ENCODE assay signal across 31 mouse cellular contexts in genomic region chr15:9464039-9464438, GRCm38 (mm10). TPM values are rescaled to one million over a fixed set of nuclear protein-coding genes. Genes with fewer than 3 reads are reported as not detected.
A peak's percentile ranks its signal among the peaks of the same experiment; 100 is the strongest.
DNase-seq lines count a peak whose midpoint lies in the region; ATAC-seq and TF ChIP-seq lines count a peak whose summit lies in the region.
"Had no signal": no experiment of that assay in that cellular context is flagged by ENCODE, and none has a peak within 500 bp of the region (broad histone marks: within the 10 kb centered on the region; RNA-seq: fewer than 3 reads in every experiment).

No protein-coding gene starts in this region.

- whole genome bisulfite sequencing in heart, embryonic 11.5 days (ENCODE audit: insufficient replicate concordance), result 18% methylated on average over 1 of the region's 1 CpGs
- 9% methylated on average over 1 of the region's 1 CpGs for WGBS in heart, embryonic 16.5 days
- WGBS in liver, embryonic 14.5 days (ENCODE audit: insufficient replicate concordance), result 9% methylated on average over 1 of the region's 1 CpGs
- 49% methylated on average over 1 of the region's 1 CpGs for WGBS in kidney, embryonic 15.5 days

- no peaks in the 10 kb centered on the region for H3K27me3 ChIP-seq in heart, embryonic 11.5 days (ENCODE audit: control insufficient read depth, insufficient read depth, low read length)
- H3K27me3 ChIP-seq in heart, embryonic 16.5 days (ENCODE audit: control insufficient read depth, insufficient read depth, low read length), result no peaks in the 10 kb centered on the region
- H3K27me3 ChIP-seq in liver, embryonic 14.5 days (ENCODE audit: control insufficient read depth, insufficient read depth, low read length), result no peaks in the 10 kb centered on the region
- H3K27me3 ChIP-seq in kidney, embryonic 15.5 days, result no peaks in the 10 kb centered on the region
- H3K27me3 ChIP-seq: embryonic facial prominence, embryonic 13.5 days; forebrain, embryonic 12.5 days; limb, embryonic 13.5 days; midbrain, embryonic 15.5 days; neural tube, embryonic 15.5 days had no signal

- H3K4me1 ChIP-seq in heart, embryonic 11.5 days (ENCODE audit: control insufficient read depth, insufficient read depth, low read length), result peaks cover 6% of the 10 kb centered on the region; the same call in 1 of the 2 replicates
- peaks cover 4% of the 10 kb centered on the region; the same call in 1 of the 2 replicates for H3K4me1 ChIP-seq in heart, embryonic 16.5 days (ENCODE audit: control insufficient read depth, insufficient read depth, low read length)
- peaks cover 18 to 24% of the 10 kb centered on the region in 2 experiments for H3K4me1 ChIP-seq in liver, embryonic 14.5 days (replicated peaks; ENCODE audit: control insufficient read depth in 2 of 2, insufficient read depth in 2 of 2, low read length in 1 of 2)
- H3K4me1 ChIP-seq in kidney, embryonic 15.5 days, result no peaks in the 10 kb centered on the region
- H3K4me1 ChIP-seq: embryonic facial prominence, embryonic 13.5 days; forebrain, embryonic 12.5 days; limb, embryonic 13.5 days; midbrain, embryonic 10.5 days; midbrain, embryonic 15.5 days; neural tube, embryonic 15.5 days had no signal

- no peak overlapping the region for H3K9ac ChIP-seq in heart, embryonic 11.5 days (ENCODE audit: low read depth, low read length)
- no peak overlapping the region for H3K9ac ChIP-seq in heart, embryonic 16.5 days (ENCODE audit: low read length)
- H3K9ac ChIP-seq in liver, embryonic 14.5 days (replicated peaks), result peak overlapping the region; percentile 28
- H3K9ac ChIP-seq in kidney, embryonic 15.5 days, result no peak overlapping the region
- H3K9ac ChIP-seq: embryonic facial prominence, embryonic 13.5 days; forebrain, embryonic 12.5 days; forebrain, postnatal 0 days; hindbrain, embryonic 14.5 days; limb, embryonic 13.5 days; midbrain, embryonic 15.5 days; neural tube, embryonic 15.5 days had no signal

- no peak overlapping the region; the same call in 1 of the 2 replicates for H3K27ac ChIP-seq in heart, embryonic 11.5 days (ENCODE audit: low read depth, low read length)
- no peak overlapping the region; the same call in 1 of the 2 replicates for H3K27ac ChIP-seq in heart, embryonic 16.5 days (ENCODE audit: low read length)
- H3K27ac ChIP-seq in liver, embryonic 14.5 days, result peak overlapping the region; percentile 63
- H3K27ac ChIP-seq in kidney, embryonic 15.5 days, result no peak overlapping the region
- H3K27ac ChIP-seq: embryonic facial prominence, embryonic 13.5 days; forebrain, embryonic 12.5 days; heart, adult 2 months; hindbrain, embryonic 14.5 days; layer of hippocampus, adult 2 months; left cerebral cortex, adult 2 months; limb, embryonic 13.5 days; midbrain, embryonic 10.5 days; midbrain, embryonic 15.5 days; neural tube, embryonic 15.5 days had no signal

- no peaks in the 10 kb centered on the region for H3K9me3 ChIP-seq in heart, embryonic 11.5 days (replicated peaks; ENCODE audit: control insufficient read depth, low read length)
- H3K9me3 ChIP-seq in heart, embryonic 16.5 days (replicated peaks; ENCODE audit: control insufficient read depth, low read length), result no peaks in the 10 kb centered on the region; the same call in 1 of the 2 replicates
- H3K9me3 ChIP-seq in liver, embryonic 14.5 days (ENCODE audit: control insufficient read depth, low read length), result no peaks in the 10 kb centered on the region
- no peaks in the 10 kb centered on the region for H3K9me3 ChIP-seq in kidney, embryonic 15.5 days (replicated peaks)
- H3K9me3 ChIP-seq: embryonic facial prominence, embryonic 13.5 days; forebrain, embryonic 12.5 days; G1E; midbrain, embryonic 15.5 days; neural tube, embryonic 15.5 days had no signal

- ATAC-seq in heart, embryonic 11.5 days (replicated peaks; ENCODE audit: insufficient number of reproducible peaks, low FRiP score, low TSS enrichment), result no peak
- no peak for ATAC-seq in heart, embryonic 16.5 days (replicated peaks; ENCODE audit: extremely low read depth, insufficient read depth, low FRiP score)
- ATAC-seq in liver, embryonic 14.5 days (ENCODE audit: insufficient read depth), result peak; percentile 68; the same call in 1 of the 2 replicates
- ATAC-seq in megakaryocyte progenitor cell, adult 5-6 weeks (replicated peaks; ENCODE audit: poor library complexity), result 0 out of 2 replicates have a peak, but pooled peaks have one; percentile 11
- no peak for ATAC-seq in kidney, embryonic 15.5 days (replicated peaks; ENCODE audit: low FRiP score)
- ATAC-seq: forebrain, postnatal 0 days; intestine, postnatal 0 days; midbrain, embryonic 15.5 days; Patski had no signal

- peak overlapping the region; percentile 38; the same call in 1 of the 2 replicates for H3K4me2 ChIP-seq in heart, embryonic 11.5 days
- peak overlapping the region; percentile 19 for H3K4me2 ChIP-seq in heart, embryonic 16.5 days (ENCODE audit: low read depth, low read length)
- peak overlapping the region; percentile 51 for H3K4me2 ChIP-seq in liver, embryonic 14.5 days (ENCODE audit: low read depth)
- H3K4me2 ChIP-seq in kidney, embryonic 15.5 days, result no peak overlapping the region
- H3K4me2 ChIP-seq: embryonic facial prominence, embryonic 13.5 days; forebrain, embryonic 12.5 days; hindbrain, embryonic 14.5 days; limb, embryonic 13.5 days; midbrain, embryonic 15.5 days; neural tube, embryonic 15.5 days had no signal

- no peaks in the 10 kb centered on the region for H3K36me3 ChIP-seq in heart, embryonic 11.5 days (ENCODE audit: control insufficient read depth, insufficient read depth, low read length)
- H3K36me3 ChIP-seq in heart, embryonic 16.5 days (ENCODE audit: control insufficient read depth, insufficient read depth), result no peaks in the 10 kb centered on the region
- H3K36me3 ChIP-seq in liver, embryonic 14.5 days (replicated peaks; ENCODE audit: control insufficient read depth, insufficient read depth, low read depth), result no peaks in the 10 kb centered on the region
- H3K36me3 ChIP-seq in kidney, embryonic 15.5 days, result no peaks in the 10 kb centered on the region
- H3K36me3 ChIP-seq: embryonic facial prominence, embryonic 13.5 days; forebrain, embryonic 12.5 days; G1E; limb, embryonic 13.5 days; midbrain, embryonic 10.5 days; midbrain, embryonic 15.5 days; neural tube, embryonic 15.5 days had no signal

- no peak overlapping the region for H3K4me3 ChIP-seq in heart, embryonic 11.5 days (ENCODE audit: low read depth, low read length)
- H3K4me3 ChIP-seq in heart, embryonic 16.5 days (ENCODE audit: low read length), result no peak overlapping the region
- H3K4me3 ChIP-seq in liver, embryonic 14.5 days (ENCODE audit: insufficient read depth in 1 of 2, low read depth in 2 of 2, low read length in 2 of 2), result peak overlapping the region in 1 of 2 experiments; percentile 6; a peak in 1 of 4 replicates
- no peak overlapping the region for H3K4me3 ChIP-seq in kidney, embryonic 15.5 days (replicated peaks)
- H3K4me3 ChIP-seq: embryonic facial prominence, embryonic 13.5 days; forebrain, embryonic 12.5 days; heart, adult 2 months; layer of hippocampus, adult 2 months; left cerebral cortex, adult 2 months; limb, embryonic 13.5 days; midbrain, embryonic 10.5 days; midbrain, embryonic 15.5 days; neural tube, embryonic 15.5 days had no signal

- TF ChIP-seq CTCF in liver, embryonic 14.5 days (IDR thresholded peaks at IDR 0.05; ENCODE audit: low read depth), result no peak

- peak; percentile 55; the same call in 1 of the 2 replicates for TF ChIP-seq EP300 in liver, embryonic 14.5 days (IDR thresholded peaks at IDR 0.05; ENCODE audit: low read depth)

- DNase-seq in heart, postnatal 14 days, result no peak
- DNase-seq in heart, postnatal 36 days, result no peak
- peak in 1 of 3 experiments; percentile 30 for DNase-seq in liver, embryonic 14.5 days (ENCODE audit: low read depth in 3 of 3, low spot score in 3 of 3)
- DNase-seq in layer of hippocampus, adult 11-12 months (ENCODE audit: low spot score), result no peak
- DNase-seq: adrenal gland, postnatal 14 days; cerebellum, adult 18-20 months; cerebellum, postnatal 10 days; forebrain, postnatal 0 days; gastrocnemius, postnatal 25 days; heart, adult 2 months; kidney, adult 9 months; kidney, postnatal 14 days; lung, adult 2 months; lung, postnatal 10 days; right cerebral cortex, postnatal 25 days had no signal

- intact Hi-C loops in heart, postnatal 14 days (cut with DNase I), result no loop called here
- intact Hi-C loops in heart, postnatal 36 days (cut with DNase I), result no loop called here

RNA-seq across cellular contexts. Expression of gene Capsl, which starts 28.2 kb away (rescaled TPM):
- 0.23 TPM in 1 of 2 replicates, not detected in the other for polyA plus RNA-seq in heart, embryonic 11.5 days (2014; fragmentation: Nextera tagmentation; extraction: Ambion mirVana)
- under 1 TPM in 1 of 2 experiments, not detected in 1; 0.48 TPM for total RNA-seq in heart, postnatal 14 days (2021)
- 1.7 and 2.1 TPM in 2 replicates for polyA plus RNA-seq in heart, embryonic 16.5 days (2015; fragmentation: Nextera tagmentation; extraction: Ambion mirVana)
- total RNA-seq in heart, postnatal 36 days (2021), result not detected
- polyA plus RNA-seq in liver, embryonic 14.5 days (2012; rRNA removed), result 0.22 and 0.29 TPM in 2 replicates
- 1.2 TPM in 2 replicates for polyA plus RNA-seq in liver, embryonic 14.5 days (2014; fragmentation: Nextera tagmentation; extraction: Ambion mirVana)
- total RNA-seq in megakaryocyte progenitor cell, adult 5-6 weeks (2015), result 1.2 and 2.1 TPM in 2 replicates
- 0.83 and 0.88 TPM in 2 replicates for total RNA-seq in megakaryocyte progenitor cell, adult 5-6 weeks (2017)
- polyA plus RNA-seq in kidney, embryonic 15.5 days (2015; fragmentation: Nextera tagmentation; extraction: Ambion mirVana), result 1.5 and 2.1 TPM in 2 replicates
- total RNA-seq: adrenal gland, postnatal 14 days; G1E; gastrocnemius, postnatal 25 days; heart, adult 2 months had no signal
- polyA plus RNA-seq: G1E, Patski had no signal

Comparison
In these comparisons a context has a peak if more than half of its experiments do, and no peak if none do; other contexts are left out.
1. ATAC-seq: peak in liver, embryonic 14.5 days (single experiment) and megakaryocyte progenitor cell, adult 5-6 weeks (single experiment); none in heart, embryonic 11.5 days (single experiment), heart, embryonic 16.5 days (single experiment) and kidney, embryonic 15.5 days (single experiment).